In the genomic region with DNA sequence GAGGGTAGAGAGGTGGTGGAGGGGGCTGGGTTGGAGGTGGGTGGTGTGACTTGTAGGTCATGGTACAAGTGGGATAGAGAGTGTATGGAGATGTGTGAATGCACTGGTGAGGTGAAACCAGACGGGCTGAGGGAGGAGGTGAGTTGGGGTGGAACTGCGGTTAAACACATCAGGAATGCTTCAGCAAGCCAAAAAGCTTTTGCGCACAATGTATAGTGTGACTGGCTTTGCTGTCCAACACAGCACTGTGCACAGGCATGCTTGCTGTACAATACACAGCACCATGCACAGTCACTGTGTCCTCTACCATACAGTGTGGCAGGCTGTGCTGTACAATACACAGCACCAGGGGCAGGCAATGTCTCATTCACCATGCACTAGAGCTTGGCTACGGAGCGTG, we compare ENCODE assay signal across 12 mouse cellular contexts.
DNase-seq lines count a peak whose midpoint lies in the region; ATAC-seq lines count a peak whose summit lies in the region.
"Had no signal": no experiment of that assay in that cellular context is flagged by ENCODE, and none has a peak within 500 bp of the region (broad histone marks: within the 10 kb centered on the region; RNA-seq: fewer than 3 reads in every experiment).

No protein-coding gene starts in this region.

- H3K4me2 ChIP-seq in neural tube, embryonic 14.5 days (ENCODE audit: low read depth, low read length), result no peak overlapping the region

- 90% methylated on average over 5 of the region's 5 CpGs for WGBS in neural tube, embryonic 14.5 days

- H3K4me3 ChIP-seq in neural tube, embryonic 14.5 days (ENCODE audit: low read depth, low read length), result no peak overlapping the region

- peak overlapping the region; percentile 61 for H3K27ac ChIP-seq in neural tube, embryonic 14.5 days (ENCODE audit: low read depth, low read length)
- H3K27ac ChIP-seq: liver, embryonic 14.5 days had no signal

- intact Hi-C loops in left cerebral cortex, postnatal 4 days (cut with DNase I), result loop anchor here (10.0 kb wide), 1 partner anchor 280 kb away; no protein-coding TSS in a partner anchor

- H3K9ac ChIP-seq in neural tube, embryonic 14.5 days (replicated peaks; ENCODE audit: low read depth, low read length), result no peak overlapping the region
- H3K9ac ChIP-seq: liver, embryonic 14.5 days had no signal

- no peaks in the 10 kb centered on the region for H3K27me3 ChIP-seq in neural tube, embryonic 14.5 days (ENCODE audit: control insufficient read depth, insufficient read depth, low read length)

- DNase-seq in left cerebral cortex, adult 11 months (ENCODE audit: low spot score), result peak; percentile 36
- no peak for DNase-seq in left cerebral cortex, postnatal 4 days
- peak; percentile 17 to 19 for DNase-seq in frontal cortex, postnatal 25 days (ENCODE audit: low spot score in 2 of 2)
- peak; percentile 40 to 63 for DNase-seq in left cerebral cortex, adult 9 months (ENCODE audit: low spot score in 2 of 2)
- no peak for DNase-seq in yolk sac, embryonic 10.5 days (ENCODE audit: low spot score)
- no peak for DNase-seq in cerebellum, postnatal 10 days
- DNase-seq: heart, adult 11 months; kidney, adult 9 months; lung, postnatal 36 days; spleen, adult 18-20 months had no signal

- peaks cover 4% of the 10 kb centered on the region for H3K4me1 ChIP-seq in neural tube, embryonic 14.5 days (ENCODE audit: control insufficient read depth, insufficient read depth, low read length)

- H3K9me3 ChIP-seq in neural tube, embryonic 14.5 days (ENCODE audit: control insufficient read depth, low read length), result peaks cover 2% of the 10 kb centered on the region; the same call in 1 of the 2 replicates

- ATAC-seq in neural tube, embryonic 14.5 days (ENCODE audit: low read depth), result peak; percentile 52; the same call in 1 of the 2 replicates

- H3K36me3 ChIP-seq in neural tube, embryonic 14.5 days (ENCODE audit: control insufficient read depth, insufficient read depth, low read length), result no peaks in the 10 kb centered on the region

Comparison
In these comparisons a context has a peak if more than half of its experiments do, and no peak if none do; other contexts are left out.
1. DNase-seq: peak in left cerebral cortex, adult 11 months (single experiment), frontal cortex, postnatal 25 days (2 of 2) and left cerebral cortex, adult 9 months (2 of 2); none in left cerebral cortex, postnatal 4 days (single experiment), yolk sac, embryonic 10.5 days (single experiment) and cerebellum, postnatal 10 days (0 of 2).